ENCODE assay signal across 8 mouse cellular contexts in the genomic region with DNA sequence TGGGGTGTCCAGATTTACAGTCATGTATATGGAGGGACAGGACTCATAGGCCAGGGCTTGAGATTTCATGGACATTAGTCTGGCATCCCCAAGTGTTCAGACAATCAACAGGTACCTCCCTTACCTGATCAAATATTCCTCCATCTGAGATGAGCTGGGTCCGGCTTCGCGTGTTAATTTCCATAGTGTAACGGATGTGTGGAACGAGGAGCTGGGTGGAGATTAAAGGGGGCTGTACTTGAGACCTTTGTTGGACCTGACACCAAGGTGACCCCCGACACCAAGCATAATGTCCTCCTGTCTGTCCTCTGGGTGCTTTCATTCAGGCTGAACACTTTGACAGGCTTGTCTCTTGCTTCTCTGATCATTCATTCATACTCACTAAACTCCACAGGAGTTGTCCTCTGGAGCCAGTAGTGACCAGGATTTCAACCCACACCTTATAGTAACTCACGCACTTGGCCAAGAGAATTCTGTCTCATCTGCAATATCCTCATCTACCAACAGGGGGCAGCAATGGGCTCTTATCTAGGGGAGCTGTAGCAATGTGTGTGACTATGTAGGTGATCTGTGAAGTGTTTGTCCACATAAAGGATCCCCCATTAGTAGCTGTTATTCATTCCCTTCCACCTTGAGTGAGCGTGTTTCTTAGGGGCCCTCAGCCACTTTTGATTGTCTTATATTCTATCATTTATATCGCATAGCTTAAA. TPM values are rescaled to one million over a fixed set of nuclear protein-coding genes. Genes with fewer than 3 reads are reported as not detected.
A peak's percentile ranks its signal among the peaks of the same experiment; 100 is the strongest.
DNase-seq lines count a peak whose midpoint lies in the region; ATAC-seq and TF ChIP-seq lines count a peak whose summit lies in the region.

No protein-coding gene starts in this region.

- H3K9me3 ChIP-seq in ES-Bruce4 (replicated peaks; ENCODE audit: control insufficient read depth, insufficient read depth, low read length, poor library complexity, severe bottlenecking), result no peaks in the 10 kb centered on the region

- peak; percentile 64; the same call in 1 of the 2 replicates for ATAC-seq in neutrophil, adult 5-6 weeks (ENCODE audit: extremely low read depth, insufficient number of reproducible peaks, low FRiP score, poor library complexity, severe bottlenecking)

- H3K27ac ChIP-seq in ES-Bruce4 (ENCODE audit: insufficient read depth, low read length), result no peak overlapping the region

- TF ChIP-seq EP300 in ES-Bruce4 (IDR thresholded peaks at IDR 0.05; ENCODE audit: insufficient read depth, low read depth, low read length), result no peak

- no peak for TF ChIP-seq POLR2A in ES-Bruce4 (IDR thresholded peaks at IDR 0.05; ENCODE audit: insufficient read depth, low read length)

- H3K9ac ChIP-seq in ES-Bruce4 (ENCODE audit: low read depth, poor library complexity, severe bottlenecking), result no peak overlapping the region

- peak; percentile 6 for TF ChIP-seq CTCF in ES-Bruce4 (IDR thresholded peaks at IDR 0.05; ENCODE audit: low read depth, low read length)

- no peaks in the 10 kb centered on the region for H3K36me3 ChIP-seq in ES-Bruce4 (ENCODE audit: control insufficient read depth, insufficient read depth, low read length, poor library complexity, severe bottlenecking)

- DNase-seq in layer of hippocampus, adult 11-12 months (ENCODE audit: low spot score), result peak; percentile 73
- no peak for DNase-seq in layer of hippocampus, adult 9-10 months (ENCODE audit: low spot score)
- peak; percentile 80 for DNase-seq in adipocyte (ENCODE audit: low spot score)
- DNase-seq in embryo, embryonic 10.5 days (ENCODE audit: low spot score), result peak; percentile 86
- DNase-seq in layer of hippocampus, adult 9-11 months, result peak; percentile 23
- no peak for DNase-seq in right cerebral cortex, postnatal 14 days

- no peak overlapping the region for H3K4me3 ChIP-seq in ES-Bruce4 (ENCODE audit: low read depth, low read length)

- H3K27me3 ChIP-seq in ES-Bruce4 (ENCODE audit: control insufficient read depth, insufficient read depth, low read length, poor library complexity, severe bottlenecking), result no peaks in the 10 kb centered on the region

- H3K4me1 ChIP-seq in ES-Bruce4 (ENCODE audit: control insufficient read depth, insufficient read depth, low read length), result no peaks in the 10 kb centered on the region

RNA-seq across cellular contexts. Expression of gene Rnasek, which starts 7.6 kb away (rescaled TPM):
- polyA plus RNA-seq in ES-Bruce4 (2011; ENCODE audit: insufficient read depth, insufficient read length, low read depth, missing spikeins), result 88.5 and 97.8 TPM in 2 replicates
- total RNA-seq in neutrophil, adult 5-6 weeks (2017), result 60.4 and 69.0 TPM in 2 replicates

RNA-seq across cellular contexts. Expression of gene Gm21988, which starts 7.7 kb away (rescaled TPM):
- 0.55 and 0.65 TPM in 2 replicates for polyA plus RNA-seq in ES-Bruce4 (2011; ENCODE audit: insufficient read depth, insufficient read length, low read depth, missing spikeins)
- 0.47 and 0.86 TPM in 2 replicates for total RNA-seq in neutrophil, adult 5-6 weeks (2017)

RNA-seq across cellular contexts. Expression of gene Alox12, which starts 7.9 kb away (rescaled TPM):
- polyA plus RNA-seq in ES-Bruce4 (2011; ENCODE audit: insufficient read depth, insufficient read length, low read depth, missing spikeins), result 1.4 and 2.1 TPM in 2 replicates
- 9.6 and 10.5 TPM in 2 replicates for total RNA-seq in neutrophil, adult 5-6 weeks (2017)

RNA-seq across cellular contexts. Expression of gene 0610010K14Rik, which starts 9.6 kb away (rescaled TPM):
- 108 and 126 TPM in 2 replicates for polyA plus RNA-seq in ES-Bruce4 (2011; ENCODE audit: insufficient read depth, insufficient read length, low read depth, missing spikeins)
- 21.9 and 26.8 TPM in 2 replicates for total RNA-seq in neutrophil, adult 5-6 weeks (2017)

RNA-seq across cellular contexts. Expression of gene Bcl6b, which starts 17.7 kb away (rescaled TPM):
- polyA plus RNA-seq in ES-Bruce4 (2011; ENCODE audit: insufficient read depth, insufficient read length, low read depth, missing spikeins), result 4.1 TPM in 2 replicates
- 0.12 TPM in 1 of 2 replicates, not detected in the other for total RNA-seq in neutrophil, adult 5-6 weeks (2017)

Comparison
In these comparisons a context has a peak if more than half of its experiments do, and no peak if none do; other contexts are left out.
1. DNase-seq: peak in layer of hippocampus, adult 11-12 months (single experiment), adipocyte (single experiment), embryo, embryonic 10.5 days (single experiment) and layer of hippocampus, adult 9-11 months (single experiment); none in layer of hippocampus, adult 9-10 months (single experiment) and right cerebral cortex, postnatal 14 days (single experiment).